Comparison of ENCODE assay signal across 9 mouse cellular contexts in genomic region chr11:85841211-85841681, GRCm38 (mm10). TPM values are rescaled to one million over a fixed set of nuclear protein-coding genes. Genes with fewer than 3 reads are reported as not detected.
DNase-seq lines count a peak whose midpoint lies in the region; ATAC-seq lines count a peak whose summit lies in the region.
"Had no signal": no experiment of that assay in that cellular context is flagged by ENCODE, and none has a peak within 500 bp of the region (broad histone marks: within the 10 kb centered on the region; RNA-seq: fewer than 3 reads in every experiment).

No protein-coding gene starts in this region.

- no peak overlapping the region for H3K9ac ChIP-seq in midbrain, embryonic 11.5 days (ENCODE audit: low read length)
- H3K9ac ChIP-seq in midbrain, embryonic 13.5 days (replicated peaks) = no peak overlapping the region
- H3K9ac ChIP-seq in limb, embryonic 13.5 days = peak overlapping the region; percentile 91
- H3K9ac ChIP-seq in stomach, embryonic 16.5 days (ENCODE audit: low read length) = peak overlapping the region; percentile 43; the same call in 1 of the 2 replicates

- WGBS in midbrain, embryonic 11.5 days = 6% methylated on average over 8 of the region's 8 CpGs
- 8% methylated on average over 8 of the region's 8 CpGs for WGBS in midbrain, embryonic 13.5 days
- 18% methylated on average over 8 of the region's 8 CpGs for WGBS in limb, embryonic 13.5 days
- 35% methylated on average over 8 of the region's 8 CpGs for WGBS in stomach, embryonic 16.5 days

- H3K9me3 ChIP-seq in midbrain, embryonic 11.5 days (ENCODE audit: control insufficient read depth, low read length) = no peaks in the 10 kb centered on the region
- no peaks in the 10 kb centered on the region for H3K9me3 ChIP-seq in midbrain, embryonic 13.5 days
- H3K9me3 ChIP-seq in limb, embryonic 13.5 days = no peaks in the 10 kb centered on the region
- H3K9me3 ChIP-seq in stomach, embryonic 16.5 days (replicated peaks; ENCODE audit: control insufficient read depth, low read length) = no peaks in the 10 kb centered on the region

- peaks cover 10% of the 10 kb centered on the region; the same call in 1 of the 2 replicates for H3K4me1 ChIP-seq in midbrain, embryonic 11.5 days (ENCODE audit: control insufficient read depth, insufficient read depth, low read length)
- peaks cover 44% of the 10 kb centered on the region for H3K4me1 ChIP-seq in midbrain, embryonic 13.5 days (replicated peaks)
- peaks cover 77% of the 10 kb centered on the region for H3K4me1 ChIP-seq in limb, embryonic 13.5 days
- H3K4me1 ChIP-seq in stomach, embryonic 16.5 days (ENCODE audit: control insufficient read depth, insufficient read depth, low read length) = peaks cover 36% of the 10 kb centered on the region; the same call in 1 of the 2 replicates

- H3K27ac ChIP-seq in midbrain, embryonic 11.5 days (ENCODE audit: low read depth, low read length) = no peak overlapping the region
- H3K27ac ChIP-seq in midbrain, embryonic 13.5 days = no peak overlapping the region
- H3K27ac ChIP-seq in limb, embryonic 13.5 days = peak overlapping the region; percentile 73
- H3K27ac ChIP-seq in stomach, embryonic 16.5 days (ENCODE audit: low read length) = no peak overlapping the region

- no peak overlapping the region; the same call in 1 of the 2 replicates for H3K4me2 ChIP-seq in midbrain, embryonic 11.5 days
- no peak overlapping the region; the same call in 1 of the 2 replicates for H3K4me2 ChIP-seq in midbrain, embryonic 13.5 days (replicated peaks)
- H3K4me2 ChIP-seq in limb, embryonic 13.5 days (replicated peaks) = peak overlapping the region; percentile 87
- H3K4me2 ChIP-seq in stomach, embryonic 16.5 days (ENCODE audit: low read depth, low read length) = peak overlapping the region; percentile 93

- no peaks in the 10 kb centered on the region for H3K36me3 ChIP-seq in midbrain, embryonic 11.5 days (ENCODE audit: control insufficient read depth, insufficient read depth, low read length)
- H3K36me3 ChIP-seq in midbrain, embryonic 13.5 days = no peaks in the 10 kb centered on the region
- peaks cover 3% of the 10 kb centered on the region; the same call in 1 of the 2 replicates for H3K36me3 ChIP-seq in limb, embryonic 13.5 days
- no peaks in the 10 kb centered on the region for H3K36me3 ChIP-seq in stomach, embryonic 16.5 days (ENCODE audit: control insufficient read depth, insufficient read depth, low read length)

- peaks cover 91% of the 10 kb centered on the region for H3K27me3 ChIP-seq in midbrain, embryonic 11.5 days (ENCODE audit: control insufficient read depth, insufficient read depth, low read length)
- H3K27me3 ChIP-seq in midbrain, embryonic 13.5 days = peaks cover 99% of the 10 kb centered on the region
- peaks cover 67% of the 10 kb centered on the region for H3K27me3 ChIP-seq in limb, embryonic 13.5 days
- H3K27me3 ChIP-seq in stomach, embryonic 16.5 days (ENCODE audit: control insufficient read depth, insufficient read depth, low read length) = peaks cover 41% of the 10 kb centered on the region

- peak; percentile 32 to 76 for DNase-seq in adrenal gland, adult (ENCODE audit: inconsistent age in 2 of 2, low spot score in 1 of 2)
- no peak for DNase-seq in adrenal gland, postnatal 36 days
- DNase-seq in midbrain, embryonic 11.5 days (ENCODE audit: low spot score, missing footprints) = peak; percentile 94
- DNase-seq in left cerebral cortex, adult 18-20 months (ENCODE audit: low spot score in 2 of 2) = no peak
- DNase-seq in right cerebral cortex, postnatal 4 days = no peak

- H3K4me3 ChIP-seq in midbrain, embryonic 11.5 days (ENCODE audit: low read depth, low read length) = no peak overlapping the region
- no peak overlapping the region for H3K4me3 ChIP-seq in midbrain, embryonic 13.5 days (replicated peaks)
- peak overlapping the region; percentile 69 for H3K4me3 ChIP-seq in limb, embryonic 13.5 days
- H3K4me3 ChIP-seq in stomach, embryonic 16.5 days (replicated peaks; ENCODE audit: low read length) = peak overlapping the region; percentile 39; the same call in 1 of the 2 replicates
- H3K4me3 ChIP-seq: myocyte had no signal

- no peak for ATAC-seq in midbrain, embryonic 11.5 days (ENCODE audit: low FRiP score)
- ATAC-seq in midbrain, embryonic 13.5 days = no peak
- ATAC-seq in limb, embryonic 13.5 days (ENCODE audit: low FRiP score, low read depth) = no peak
- ATAC-seq in stomach, embryonic 16.5 days (ENCODE audit: insufficient read depth, low FRiP score) = no peak

RNA-seq across cellular contexts. Expression of gene Gm11444, which starts 8.9 kb away (rescaled TPM):
- not detected for total RNA-seq in adrenal gland, postnatal 36 days (2021)
- polyA plus RNA-seq in midbrain, embryonic 11.5 days (2014; fragmentation: Nextera tagmentation; extraction: Ambion mirVana) = not detected in 2 replicates
- not detected in 2 replicates for polyA plus RNA-seq in midbrain, embryonic 13.5 days (2015; fragmentation: Nextera tagmentation; extraction: Ambion mirVana)
- 0.28 TPM in 1 of 2 replicates, not detected in the other for polyA plus RNA-seq in limb, embryonic 13.5 days (2015; fragmentation: Nextera tagmentation; extraction: Ambion mirVana)
- polyA plus RNA-seq in stomach, embryonic 16.5 days (2015; fragmentation: Nextera tagmentation; extraction: Ambion mirVana) = not detected in 2 replicates
- total RNA-seq in left cerebral cortex, adult 18-20 months (2021) = not detected
- polyA plus RNA-seq: myocyte had no signal

RNA-seq across cellular contexts. Expression of gene Tbx2, which starts 8.9 kb away (rescaled TPM):
- 10 to 100 TPM; 22.3 to 29.0 TPM for total RNA-seq in adrenal gland, postnatal 36 days (2021)
- polyA plus RNA-seq in midbrain, embryonic 11.5 days (2014; fragmentation: Nextera tagmentation; extraction: Ambion mirVana) = 0.32 and 0.79 TPM in 2 replicates
- polyA plus RNA-seq in midbrain, embryonic 13.5 days (2015; fragmentation: Nextera tagmentation; extraction: Ambion mirVana) = 0.44 and 0.57 TPM in 2 replicates
- polyA plus RNA-seq in limb, embryonic 13.5 days (2015; fragmentation: Nextera tagmentation; extraction: Ambion mirVana) = 5.0 and 5.1 TPM in 2 replicates
- 2.9 and 3.1 TPM in 2 replicates for polyA plus RNA-seq in stomach, embryonic 16.5 days (2015; fragmentation: Nextera tagmentation; extraction: Ambion mirVana)
- total RNA-seq in left cerebral cortex, adult 18-20 months (2021) = 1 to 10 TPM; 1.3 to 1.5 TPM

RNA-seq across cellular contexts. Expression of gene Tbx4, which starts 45.0 kb away (rescaled TPM):
- not detected for total RNA-seq in adrenal gland, postnatal 36 days (2021)
- polyA plus RNA-seq in midbrain, embryonic 11.5 days (2014; fragmentation: Nextera tagmentation; extraction: Ambion mirVana) = 0.04 and 0.19 TPM in 2 replicates
- polyA plus RNA-seq in midbrain, embryonic 13.5 days (2015; fragmentation: Nextera tagmentation; extraction: Ambion mirVana) = 0.20 and 0.26 TPM in 2 replicates
- 25.1 and 29.3 TPM in 2 replicates for polyA plus RNA-seq in limb, embryonic 13.5 days (2015; fragmentation: Nextera tagmentation; extraction: Ambion mirVana)
- 0.17 and 0.22 TPM in 2 replicates for polyA plus RNA-seq in stomach, embryonic 16.5 days (2015; fragmentation: Nextera tagmentation; extraction: Ambion mirVana)
- total RNA-seq in left cerebral cortex, adult 18-20 months (2021) = under 1 TPM in 1 of 2 experiments, not detected in 1; 0.14 TPM

Comparison
In these comparisons a context has a peak if more than half of its experiments do, and no peak if none do; other contexts are left out.
1. DNase-seq: peak in adrenal gland, adult (2 of 2) and midbrain, embryonic 11.5 days (single experiment); none in adrenal gland, postnatal 36 days (0 of 2), left cerebral cortex, adult 18-20 months (0 of 2) and right cerebral cortex, postnatal 4 days (single experiment).
2. H3K4me2 ChIP-seq: peak in limb, embryonic 13.5 days (single experiment) and stomach, embryonic 16.5 days (single experiment); none in midbrain, embryonic 11.5 days (single experiment) and midbrain, embryonic 13.5 days (single experiment).
3. H3K4me3 ChIP-seq: peak in limb, embryonic 13.5 days (single experiment) and stomach, embryonic 16.5 days (single experiment); none in midbrain, embryonic 11.5 days (single experiment) and midbrain, embryonic 13.5 days (single experiment).
4. H3K9ac ChIP-seq: peak in limb, embryonic 13.5 days (single experiment) and stomach, embryonic 16.5 days (single experiment); none in midbrain, embryonic 11.5 days (single experiment) and midbrain, embryonic 13.5 days (single experiment).
5. RNA of gene Tbx4, which starts 45.0 kb away (polyA plus RNA-seq): 25.1 to 29.3 TPM in limb, embryonic 13.5 days; 0.20 to 0.26 TPM in midbrain, embryonic 13.5 days, 0.17 to 0.22 TPM in stomach, embryonic 16.5 days and 0.04 to 0.19 TPM in midbrain, embryonic 11.5 days; every median in the first group is over 10 times any median in the second.